ENCODE assay signal across 8 mouse cellular contexts in the genomic region with DNA sequence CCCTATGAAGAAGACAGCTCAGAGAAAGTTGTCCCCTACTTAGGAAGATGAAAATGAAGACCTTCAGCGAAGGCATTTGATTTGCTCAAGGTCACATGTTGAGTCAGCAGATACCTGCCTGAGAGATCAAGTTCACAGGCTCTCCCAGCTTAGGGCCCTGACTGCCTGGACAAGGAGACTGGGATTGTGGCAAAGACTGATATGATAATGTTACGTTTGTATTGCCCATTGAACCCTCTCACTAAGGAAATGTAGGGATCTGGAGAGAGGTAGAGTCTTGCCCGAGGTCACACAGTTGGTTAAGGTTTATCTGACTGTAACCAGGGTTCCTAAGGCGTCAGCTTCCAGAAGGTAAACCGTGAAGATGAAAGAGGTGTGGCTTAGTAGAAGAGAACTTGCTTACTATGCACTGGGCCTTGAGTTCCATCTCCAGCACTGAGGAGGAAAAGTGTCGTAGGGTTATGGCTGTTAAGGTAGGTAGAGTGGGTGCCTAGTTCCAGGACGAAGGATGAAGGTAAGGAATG. TPM values are rescaled to one million over a fixed set of nuclear protein-coding genes. Genes with fewer than 3 reads are reported as not detected.
A peak's percentile ranks its signal among the peaks of the same experiment; 100 is the strongest.
DNase-seq lines count a peak whose midpoint lies in the region; ATAC-seq and TF ChIP-seq lines count a peak whose summit lies in the region.

No protein-coding gene starts in this region.

- peak overlapping the region; percentile 79 for H3ac ChIP-seq in myocyte (ENCODE audit: control insufficient read depth, insufficient read length)

- DNase-seq in lung, postnatal 14 days: no peak
- no peak for DNase-seq in embryonic facial prominence, embryonic 10.5 days (ENCODE audit: low spot score)
- no peak for DNase-seq in intestine, embryonic 14.5 days (ENCODE audit: low spot score)
- no peak for DNase-seq in cerebellum, adult 11 months
- no peak for DNase-seq in cerebellum, postnatal 36 days

- peak overlapping the region; percentile 27; the same call in 1 of the 2 replicates for H3K27ac ChIP-seq in lung, embryonic 16.5 days (ENCODE audit: low read length)
- peak overlapping the region; percentile 90 for H3K27ac ChIP-seq in embryonic facial prominence, embryonic 10.5 days (replicated peaks)
- peak overlapping the region; percentile 64; the same call in 1 of the 2 replicates for H3K27ac ChIP-seq in intestine, embryonic 14.5 days (ENCODE audit: low read depth)

- peak overlapping the region; percentile 89 for H3K9ac ChIP-seq in lung, embryonic 16.5 days (ENCODE audit: low read length)
- peak overlapping the region; percentile 81 for H3K9ac ChIP-seq in intestine, embryonic 14.5 days (ENCODE audit: low read length)

- no peak for TF ChIP-seq POLR2A in myocyte (IDR thresholded peaks at IDR 0.05; ENCODE audit: insufficient read length, low read depth)

- 45% methylated on average over 7 of the region's 7 CpGs for WGBS in lung, embryonic 16.5 days
- WGBS in embryonic facial prominence, embryonic 10.5 days: 62% methylated on average over 7 of the region's 7 CpGs
- 44% methylated on average over 7 of the region's 7 CpGs for WGBS in intestine, embryonic 14.5 days

- H3K36me3 ChIP-seq in lung, embryonic 16.5 days (ENCODE audit: control insufficient read depth, insufficient read depth, low read length): peaks cover 8% of the 10 kb centered on the region
- H3K36me3 ChIP-seq in embryonic facial prominence, embryonic 10.5 days (replicated peaks): peaks cover 19% of the 10 kb centered on the region
- H3K36me3 ChIP-seq in intestine, embryonic 14.5 days (ENCODE audit: control insufficient read depth, insufficient read depth, low read length): peaks cover 19% of the 10 kb centered on the region
- peaks cover 16% of the 10 kb centered on the region for H3K36me3 ChIP-seq in myocyte (ENCODE audit: control insufficient read depth, insufficient read depth)

- peak overlapping the region; percentile 82 for H3K4me3 ChIP-seq in lung, embryonic 16.5 days (ENCODE audit: low read length)
- H3K4me3 ChIP-seq in embryonic facial prominence, embryonic 10.5 days: peak overlapping the region; percentile 87
- H3K4me3 ChIP-seq in intestine, embryonic 14.5 days (ENCODE audit: low read depth, low read length): peak overlapping the region; percentile 69
- H3K4me3 ChIP-seq in myocyte: peak overlapping the region; percentile 43

- H3K4me1 ChIP-seq in lung, embryonic 16.5 days (replicated peaks; ENCODE audit: control insufficient read depth, insufficient read depth, low read length): peaks cover 8% of the 10 kb centered on the region; the same call in 1 of the 2 replicates
- H3K4me1 ChIP-seq in embryonic facial prominence, embryonic 10.5 days: peaks cover 14% of the 10 kb centered on the region
- peaks cover 6% of the 10 kb centered on the region; the same call in 1 of the 2 replicates for H3K4me1 ChIP-seq in intestine, embryonic 14.5 days (replicated peaks; ENCODE audit: control insufficient read depth, insufficient read depth, low read length)

- H3K9me3 ChIP-seq in lung, embryonic 16.5 days (ENCODE audit: control insufficient read depth, low read length): no peaks in the 10 kb centered on the region
- H3K9me3 ChIP-seq in embryonic facial prominence, embryonic 10.5 days: no peaks in the 10 kb centered on the region
- no peaks in the 10 kb centered on the region for H3K9me3 ChIP-seq in intestine, embryonic 14.5 days (ENCODE audit: control insufficient read depth, low read length)

- no peaks in the 10 kb centered on the region for H3K27me3 ChIP-seq in lung, embryonic 16.5 days (ENCODE audit: control insufficient read depth, insufficient read depth, low read depth, low read length)
- H3K27me3 ChIP-seq in embryonic facial prominence, embryonic 10.5 days (replicated peaks; ENCODE audit: low read depth, poor library complexity, severe bottlenecking): peaks cover 5% of the 10 kb centered on the region; the same call in 1 of the 2 replicates
- H3K27me3 ChIP-seq in intestine, embryonic 14.5 days (replicated peaks; ENCODE audit: control insufficient read depth, insufficient read depth, low read length): no peaks in the 10 kb centered on the region
- no peaks in the 10 kb centered on the region for H3K27me3 ChIP-seq in myocyte (ENCODE audit: control insufficient read depth, insufficient read depth, insufficient read length)

- no peaks in the 10 kb centered on the region for H3K79me2 ChIP-seq in myocyte (ENCODE audit: control insufficient read depth, insufficient read depth)

- no peak for ATAC-seq in lung, embryonic 16.5 days (ENCODE audit: low read depth)
- ATAC-seq in intestine, embryonic 14.5 days (replicated peaks; ENCODE audit: low FRiP score, low TSS enrichment, low read depth): peak; percentile 20; the same call in 1 of the 2 replicates
- ATAC-seq in frontal cortex, adult (ENCODE audit: low TSS enrichment): no peak

- peak overlapping the region; percentile 88 for H3K4me2 ChIP-seq in lung, embryonic 16.5 days (ENCODE audit: low read depth, low read length)
- peak overlapping the region; percentile 82 for H3K4me2 ChIP-seq in intestine, embryonic 14.5 days (ENCODE audit: low read length)
- peak overlapping the region; percentile 90 for H3K4me2 ChIP-seq in myocyte (ENCODE audit: low read depth)

TF ChIP-seq in myocyte, 11 proteins besides CTCF, POLR2A, EP300 and RAD21:
- TF ChIP-seq USF1 (IDR thresholded peaks at IDR 0.05; ENCODE audit: low read depth) (no peak), MYOG (IDR thresholded peaks at IDR 0.05; ENCODE audit: control insufficient read depth in 1 of 3, insufficient read depth in 1 of 3, insufficient read length in 2 of 3, low read depth in 2 of 3) (no peak), MYOD1 (IDR thresholded peaks at IDR 0.05; ENCODE audit: control insufficient read depth in 1 of 3, insufficient read length in 2 of 3, low read depth in 2 of 3) (no peak), SRF (IDR thresholded peaks at IDR 0.05; ENCODE audit: control insufficient read depth, insufficient read length, low read depth) (no peak), E2F4 (IDR thresholded peaks at IDR 0.05; ENCODE audit: insufficient read depth) (no peak), TCF12 (IDR thresholded peaks at IDR 0.05; ENCODE audit: insufficient read depth, poor library complexity, severe bottlenecking) (no peak), MAX (IDR thresholded peaks at IDR 0.05; ENCODE audit: low read depth) (no peak), POLR2AphosphoS2 (IDR thresholded peaks at IDR 0.05; ENCODE audit: insufficient read length, low read depth) (no peak), TCF3 (IDR thresholded peaks at IDR 0.05; ENCODE audit: insufficient read length, low read depth) (no peak), CEBPB (IDR thresholded peaks at IDR 0.05; ENCODE audit: insufficient read depth, poor library complexity, severe bottlenecking) (no peak), REST (IDR thresholded peaks at IDR 0.05; ENCODE audit: insufficient read depth, insufficient read length) (no peak)

RNA-seq across cellular contexts. Expression of a gene that starts 1.0 kb away (rescaled TPM):
- polyA plus RNA-seq in lung, embryonic 16.5 days (2015; fragmentation: Nextera tagmentation; extraction: Ambion mirVana): 38.6 and 45.1 TPM in 2 replicates
- polyA plus RNA-seq in embryonic facial prominence, embryonic 10.5 days (2016; fragmentation: Nextera tagmentation; extraction: Ambion mirVana): 47.3 and 56.5 TPM in 2 replicates
- 62.7 and 73.0 TPM in 2 replicates for polyA plus RNA-seq in intestine, embryonic 14.5 days (2014; fragmentation: Nextera tagmentation; extraction: Ambion mirVana)
- polyA plus RNA-seq in myocyte (2012; fragmentation: generic; extraction: Trizol): 12.5 TPM

RNA-seq across cellular contexts. Expression of a gene that starts 4.8 kb away (rescaled TPM):
- polyA plus RNA-seq in lung, embryonic 16.5 days (2015; fragmentation: Nextera tagmentation; extraction: Ambion mirVana): 0.19 TPM in 1 of 2 replicates, not detected in the other
- polyA plus RNA-seq in embryonic facial prominence, embryonic 10.5 days (2016; fragmentation: Nextera tagmentation; extraction: Ambion mirVana): 0.25 and 0.26 TPM in 2 replicates
- polyA plus RNA-seq in intestine, embryonic 14.5 days (2014; fragmentation: Nextera tagmentation; extraction: Ambion mirVana): 0.39 TPM in 2 replicates
- polyA plus RNA-seq in myocyte (2012; fragmentation: generic; extraction: Trizol): not detected

RNA-seq across cellular contexts. Expression of a gene that starts 42.3 kb away (rescaled TPM):
- 14.2 and 15.6 TPM in 2 replicates for polyA plus RNA-seq in lung, embryonic 16.5 days (2015; fragmentation: Nextera tagmentation; extraction: Ambion mirVana)
- polyA plus RNA-seq in embryonic facial prominence, embryonic 10.5 days (2016; fragmentation: Nextera tagmentation; extraction: Ambion mirVana): 2.8 and 3.5 TPM in 2 replicates
- 10.7 and 13.4 TPM in 2 replicates for polyA plus RNA-seq in intestine, embryonic 14.5 days (2014; fragmentation: Nextera tagmentation; extraction: Ambion mirVana)
- polyA plus RNA-seq in myocyte (2012; fragmentation: generic; extraction: Trizol): 4.9 TPM

RNA-seq across cellular contexts. Expression of a gene that starts 48.0 kb away (rescaled TPM):
- polyA plus RNA-seq in lung, embryonic 16.5 days (2015; fragmentation: Nextera tagmentation; extraction: Ambion mirVana): 32.4 and 36.9 TPM in 2 replicates
- polyA plus RNA-seq in embryonic facial prominence, embryonic 10.5 days (2016; fragmentation: Nextera tagmentation; extraction: Ambion mirVana): 33.5 and 34.2 TPM in 2 replicates
- polyA plus RNA-seq in intestine, embryonic 14.5 days (2014; fragmentation: Nextera tagmentation; extraction: Ambion mirVana): 46.1 and 49.2 TPM in 2 replicates
- polyA plus RNA-seq in myocyte (2012; fragmentation: generic; extraction: Trizol): 11.1 TPM

RNA-seq across cellular contexts. Expression of a gene that starts 53.4 kb away (rescaled TPM):
- 28.1 and 30.1 TPM in 2 replicates for polyA plus RNA-seq in lung, embryonic 16.5 days (2015; fragmentation: Nextera tagmentation; extraction: Ambion mirVana)
- polyA plus RNA-seq in embryonic facial prominence, embryonic 10.5 days (2016; fragmentation: Nextera tagmentation; extraction: Ambion mirVana): 23.0 and 23.6 TPM in 2 replicates
- polyA plus RNA-seq in intestine, embryonic 14.5 days (2014; fragmentation: Nextera tagmentation; extraction: Ambion mirVana): 21.3 and 24.7 TPM in 2 replicates
- 31.7 TPM for polyA plus RNA-seq in myocyte (2012; fragmentation: generic; extraction: Trizol)

Comparison
In these comparisons a context has a peak if more than half of its experiments do, and no peak if none do; other contexts are left out.
1. H3K27ac ChIP-seq: peak in every context shown above with its lines; median percentile 90 in embryonic facial prominence, embryonic 10.5 days; 64 in intestine, embryonic 14.5 days; 27 in lung, embryonic 16.5 days.